In the genomic region with DNA sequence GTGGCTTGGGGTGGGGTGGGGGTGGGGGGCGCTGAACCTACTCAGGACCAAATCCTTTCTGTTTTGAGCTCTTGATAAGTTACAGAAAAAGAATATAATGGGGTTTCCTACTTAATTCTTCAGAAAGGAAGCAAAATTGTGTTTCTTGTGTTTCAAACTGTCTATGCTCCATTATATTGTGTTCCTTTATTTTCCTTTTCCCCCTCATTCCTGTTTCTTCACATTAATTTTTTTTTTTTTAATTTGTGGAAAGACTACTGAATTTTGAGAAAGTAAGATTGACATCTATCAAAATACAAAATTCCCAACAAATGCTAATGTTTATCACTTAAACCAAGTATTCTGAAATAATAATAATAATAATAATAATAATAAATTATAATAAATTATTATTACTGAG, we compare ENCODE assay signal across 9 mouse cellular contexts. TPM values are rescaled to one million over a fixed set of nuclear protein-coding genes. Genes with fewer than 3 reads are reported as not detected.
DNase-seq lines count a peak whose midpoint lies in the region; ATAC-seq and TF ChIP-seq lines count a peak whose summit lies in the region.
"Had no signal": no experiment of that assay in that cellular context is flagged by ENCODE, and none has a peak within 500 bp of the region (broad histone marks: within the 10 kb centered on the region; RNA-seq: fewer than 3 reads in every experiment).

No protein-coding gene starts in this region.

- no peak for ATAC-seq in kidney, embryonic 14.5 days (ENCODE audit: low FRiP score, low TSS enrichment)
- no peak for ATAC-seq in hindbrain, embryonic 13.5 days (ENCODE audit: low FRiP score)
- ATAC-seq in midbrain, embryonic 11.5 days (ENCODE audit: low FRiP score), result no peak

- no peaks in the 10 kb centered on the region for H3K9me3 ChIP-seq in kidney, embryonic 14.5 days (ENCODE audit: control insufficient read depth, low read length)
- no peaks in the 10 kb centered on the region for H3K9me3 ChIP-seq in hindbrain, embryonic 13.5 days
- H3K9me3 ChIP-seq in midbrain, embryonic 11.5 days (ENCODE audit: control insufficient read depth, low read length), result no peaks in the 10 kb centered on the region

- no peak for TF ChIP-seq POLR2A in cortical plate, adult 2 months (IDR thresholded peaks at IDR 0.05; ENCODE audit: extremely low read depth, insufficient read depth, low read length)

- TF ChIP-seq CTCF in cortical plate, adult 2 months (IDR thresholded peaks at IDR 0.05; ENCODE audit: extremely low read depth, insufficient read depth, low read length), result no peak

- H3K9ac ChIP-seq in kidney, embryonic 14.5 days (ENCODE audit: low read depth, low read length), result peak overlapping the region; percentile 68
- no peak overlapping the region; the same call in 1 of the 2 replicates for H3K9ac ChIP-seq in hindbrain, embryonic 13.5 days
- H3K9ac ChIP-seq in midbrain, embryonic 11.5 days (ENCODE audit: low read length), result peak overlapping the region; percentile 62

- no peaks in the 10 kb centered on the region for H3K27me3 ChIP-seq in kidney, embryonic 14.5 days (ENCODE audit: control insufficient read depth, insufficient read depth, low read length)
- H3K27me3 ChIP-seq in hindbrain, embryonic 13.5 days, result no peaks in the 10 kb centered on the region
- no peaks in the 10 kb centered on the region for H3K27me3 ChIP-seq in midbrain, embryonic 11.5 days (ENCODE audit: control insufficient read depth, insufficient read depth, low read length)

- WGBS in kidney, embryonic 14.5 days, result 25% methylated on average over 1 of the region's 1 CpGs
- 7% methylated on average over 1 of the region's 1 CpGs for WGBS in hindbrain, embryonic 13.5 days
- WGBS in midbrain, embryonic 11.5 days, result 6% methylated on average over 1 of the region's 1 CpGs

- peak overlapping the region; percentile 92 for H3K27ac ChIP-seq in kidney, embryonic 14.5 days (ENCODE audit: low read depth, low read length)
- H3K27ac ChIP-seq in cortical plate, adult 2 months (ENCODE audit: insufficient read depth, low read length), result no peak overlapping the region
- peak overlapping the region; percentile 77 for H3K27ac ChIP-seq in hindbrain, embryonic 13.5 days
- peak overlapping the region; percentile 66 for H3K27ac ChIP-seq in midbrain, embryonic 11.5 days (ENCODE audit: low read depth, low read length)

- peak overlapping the region; percentile 56 for H3K4me3 ChIP-seq in kidney, embryonic 14.5 days (ENCODE audit: low read length)
- peak overlapping the region; percentile 51; the same call in 1 of the 2 replicates for H3K4me3 ChIP-seq in cortical plate, adult 2 months (ENCODE audit: insufficient read depth, low read length)
- H3K4me3 ChIP-seq in hindbrain, embryonic 13.5 days, result peak overlapping the region; percentile 37
- H3K4me3 ChIP-seq in midbrain, embryonic 11.5 days (ENCODE audit: low read depth, low read length), result peak overlapping the region; percentile 21

- no peaks in the 10 kb centered on the region for H3K4me1 ChIP-seq in kidney, embryonic 14.5 days (ENCODE audit: control insufficient read depth, insufficient read depth, low read length)
- no peaks in the 10 kb centered on the region for H3K4me1 ChIP-seq in cortical plate, adult 2 months (ENCODE audit: control insufficient read depth, insufficient read depth, low read length)
- 0 out of 2 replicates have a peak, but pooled peaks cover 4% of the 10 kb centered on the region for H3K4me1 ChIP-seq in hindbrain, embryonic 13.5 days (replicated peaks)
- H3K4me1 ChIP-seq in midbrain, embryonic 11.5 days (ENCODE audit: control insufficient read depth, insufficient read depth, low read length), result peaks cover 3% of the 10 kb centered on the region; the same call in 1 of the 2 replicates

- H3K4me2 ChIP-seq in kidney, embryonic 14.5 days (replicated peaks; ENCODE audit: low read depth, low read length), result peak overlapping the region; percentile 44
- H3K4me2 ChIP-seq in hindbrain, embryonic 13.5 days, result peak overlapping the region; percentile 53
- H3K4me2 ChIP-seq in midbrain, embryonic 11.5 days, result peak overlapping the region; percentile 33

- peaks cover 11% of the 10 kb centered on the region; the same call in 1 of the 2 replicates for H3K36me3 ChIP-seq in kidney, embryonic 14.5 days (ENCODE audit: control insufficient read depth, insufficient read depth, low read length)
- no peaks in the 10 kb centered on the region for H3K36me3 ChIP-seq in hindbrain, embryonic 13.5 days
- no peaks in the 10 kb centered on the region for H3K36me3 ChIP-seq in midbrain, embryonic 11.5 days (ENCODE audit: control insufficient read depth, insufficient read depth, low read length)
- H3K36me3 ChIP-seq: G1E had no signal

- DNase-seq in kidney, postnatal 4 days, result no peak
- DNase-seq in midbrain, embryonic 11.5 days (ENCODE audit: low spot score, missing footprints), result no peak
- no peak for DNase-seq in adrenal gland, postnatal 14 days
- DNase-seq in right cerebral cortex, postnatal 36 days (ENCODE audit: low spot score in 2 of 2), result no peak
- no peak for DNase-seq in layer of hippocampus, adult 11-12 months (ENCODE audit: low spot score)

RNA-seq across cellular contexts. Expression of a gene that starts 0.8 kb away (rescaled TPM):
- polyA plus RNA-seq in kidney, embryonic 14.5 days (2014; fragmentation: Nextera tagmentation; extraction: Ambion mirVana), result 0.31 and 0.58 TPM in 2 replicates
- 15.6 and 16.0 TPM in 2 replicates for polyA plus RNA-seq in cortical plate, adult 2 months (2012; rRNA removed)
- not detected in 2 replicates for polyA plus RNA-seq in hindbrain, embryonic 13.5 days (2015; fragmentation: Nextera tagmentation; extraction: Ambion mirVana)
- polyA plus RNA-seq in midbrain, embryonic 11.5 days (2014; fragmentation: Nextera tagmentation; extraction: Ambion mirVana), result not detected in 2 replicates
- 86.4 and 109 TPM in 2 replicates for total RNA-seq in adrenal gland, postnatal 14 days (2021)
- total RNA-seq: G1E had no signal
- polyA plus RNA-seq: G1E had no signal

Comparison
In these comparisons a context has a peak if more than half of its experiments do, and no peak if none do; other contexts are left out.
1. RNA of a gene that starts 0.8 kb away (polyA plus RNA-seq): 15.6 to 16.0 TPM in cortical plate, adult 2 months; 0.31 to 0.58 TPM in kidney, embryonic 14.5 days, not detected in hindbrain, embryonic 13.5 days and not detected in midbrain, embryonic 11.5 days; every median in the first group is over 10 times any median in the second.
2. Peak in every context shown above with its lines, with median percentiles within 50 percentile points of each other: H3K4me2 ChIP-seq and H3K4me3 ChIP-seq.